Mouse (Mus musculus): ENCODE results near the gene Strn3. TPM values are rescaled to one million over a fixed set of nuclear protein-coding genes. Genes with fewer than 3 reads are reported as not detected.
"Not testable (repeated sequence)": the region's sequence is repeated elsewhere in the genome, so short reads cannot be mapped to it uniquely, and the experiment has no call there.

Strn3 gene
- total and polyA plus RNA-seq, 3 experiments, result 30.8 to 80.8 (median 79.5) TPM

GRCm38 (mm10) chr12:51612361-51612760 is 79.3 kb downstream of the Strn3 start:
- no peak for DNase-seq

GRCm38 (mm10) chr12:51606138-51606537 is 85.6 kb downstream of the Strn3 start:
- peak; percentile 17 for DNase-seq

GRCm38 (mm10) chr12:51603306-51603705 is 88.4 kb downstream of the Strn3 start:
- no peak for DNase-seq

GRCm38 (mm10) chr12:51594030-51594470 is 97.6 kb downstream of the Strn3 start:
- no peak for DNase-seq

- DNase-seq, result peak; percentile 30
Observed at GRCm38 (mm10) chr12:51593229-51594029, 98.3 kb downstream of the Strn3 start, which contains the start of gene Coch. Gene Coch (plus strand): TSS chr12:51593341.

GRCm38 (mm10) chr12:51592888-51593228 is 98.8 kb downstream of the Strn3 start:
- DNase-seq, result no peak

- DNase-seq, result no peak
Observed at GRCm38 (mm10) chr12:51591921-51592320, 99.8 kb downstream of the Strn3 start.

GRCm38 (mm10) chr12:51589263-51589662 is 102.4 kb downstream of the Strn3 start:
- no peak for DNase-seq

- DNase-seq, result not testable (repeated sequence)
Observed at GRCm38 (mm10) chr12:51577816-51578215, 113.9 kb downstream of the Strn3 start.

GRCm38 (mm10) chr12:51572651-51573050 is 119.0 kb downstream of the Strn3 start:
- DNase-seq, result no peak

- no peak for DNase-seq
Observed at GRCm38 (mm10) chr12:51569944-51570343, 121.8 kb downstream of the Strn3 start.

- DNase-seq, result no peak
Observed at GRCm38 (mm10) chr12:51569472-51569871, 122.2 kb downstream of the Strn3 start.

- DNase-seq, result peak; percentile 7
Observed at GRCm38 (mm10) chr12:51567225-51567624, 124.5 kb downstream of the Strn3 start.

- DNase-seq, result no peak
Observed at GRCm38 (mm10) chr12:51561416-51561815, 130.3 kb downstream of the Strn3 start.

Other genes with a start within 250 kb of the Strn3 start
- gene Coch, start 98.6 kb downstream of the Strn3 start, total RNA-seq (2021), result under 1 TPM; 0.21 to 0.81 TPM
- 0.95 and 1.0 TPM in 2 replicates for gene Coch, start 98.6 kb downstream of the Strn3 start, polyA plus RNA-seq (2012; rRNA removed)
- gene Ap4s1, start 864 bp downstream of the Strn3 start, total RNA-seq (2021), result 10 to 100 TPM; 18.5 to 27.9 TPM
- gene Ap4s1, start 864 bp downstream of the Strn3 start, polyA plus RNA-seq (2012; rRNA removed), result 6.6 and 7.1 TPM in 2 replicates
- 10 to 100 TPM; 70.7 to 81.7 TPM for gene Hectd1, start 137.6 kb upstream of the Strn3 start, total RNA-seq (2021)
- gene Hectd1, start 137.6 kb upstream of the Strn3 start, polyA plus RNA-seq (2012; rRNA removed), result 6.3 and 8.0 TPM in 2 replicates